Mouse (Mus musculus): ENCODE results near the gene Ctla2b. TPM values are rescaled to one million over a fixed set of nuclear protein-coding genes. Genes with fewer than 3 reads are reported as not detected.
A peak's percentile ranks its signal among the peaks of the same experiment; 100 is the strongest.
"Not testable (repeated sequence)": the region's sequence is repeated elsewhere in the genome, so short reads cannot be mapped to it uniquely, and the experiment has no call there.

Ctla2b gene
- 1 to 10 TPM; 4.8 to 6.7 TPM for total RNA-seq (2021)

DNA sequence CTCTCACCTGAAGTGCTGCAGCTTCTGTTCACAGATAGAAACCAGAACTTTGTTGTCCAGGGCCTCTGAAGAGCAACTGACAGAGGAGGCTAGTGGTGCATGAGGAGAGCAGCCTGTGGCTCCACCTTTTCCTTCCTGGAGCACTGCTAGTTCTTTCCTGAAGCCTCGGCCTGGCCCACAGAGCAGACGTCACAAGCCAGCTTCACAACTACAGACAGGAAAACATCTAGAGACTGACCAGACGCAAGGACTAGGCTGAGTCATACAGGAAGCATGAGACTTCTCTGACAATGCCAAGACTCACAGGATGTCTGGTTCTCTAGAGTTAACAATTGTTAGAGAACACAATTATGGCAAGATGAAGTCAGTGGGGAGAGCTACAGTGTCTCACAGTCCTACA lies at the start of gene Ctla2b:
Gene Ctla2b (minus strand): TSS at position 120 of the 400 bp plus-strand sequence.
- intact Hi-C loops (cut with DNase I), result loop anchor here (5.0 kb wide), 3 partner anchors 50 to 70 kb away; no protein-coding TSS in a partner anchor
- DNase-seq (ENCODE audit: low spot score), result peak; percentile 80

DNA sequence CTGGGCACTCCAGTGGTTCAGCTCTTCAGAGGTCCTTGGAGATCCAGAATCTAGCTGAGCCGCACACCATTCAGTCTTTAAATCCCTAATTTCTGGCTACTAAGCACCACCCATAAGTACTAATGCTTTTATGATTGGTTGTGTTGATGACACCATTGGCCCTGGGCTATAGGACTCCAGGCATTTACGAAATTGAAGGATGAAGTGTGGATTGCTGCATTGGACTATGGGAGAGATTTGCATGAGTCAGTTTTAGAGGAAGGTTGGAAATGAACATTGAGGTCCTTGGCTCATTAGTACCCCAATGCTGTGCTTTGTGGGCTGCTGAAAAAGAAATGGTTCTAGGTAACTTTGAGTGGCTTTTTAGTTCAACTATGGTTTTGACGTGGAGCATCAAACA lies 44.6 kb upstream of the Ctla2b start, which contains the start of gene Tpbpa:
Gene Tpbpa (minus strand): TSS at position 101 of the 400 bp plus-strand sequence.
- DNase-seq (ENCODE audit: low spot score); intact Hi-C loops (cut with DNase I): not testable (repeated sequence)

DNA sequence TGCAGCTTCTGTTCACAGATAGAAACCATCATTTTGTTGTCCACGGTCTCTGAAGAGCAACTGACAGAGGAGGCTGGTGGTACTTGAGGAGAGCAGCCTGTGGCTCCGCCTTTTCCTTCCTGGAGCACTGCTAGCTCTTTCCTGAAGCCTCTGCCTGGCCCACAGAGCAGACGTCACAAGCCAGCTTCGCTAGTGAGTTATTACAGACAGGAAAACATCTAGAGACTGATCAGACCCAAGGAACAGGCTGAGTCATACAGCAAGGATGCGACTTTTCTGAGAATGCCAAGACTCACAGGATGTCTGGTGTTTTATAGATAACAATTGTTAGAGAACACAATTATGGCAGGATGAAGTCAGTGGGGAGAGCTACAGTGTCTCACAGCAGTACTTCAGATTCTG lies 39.3 kb upstream of the Ctla2b start, which contains the start of the genes Gm49391 and Ctla2a:
Gene Gm49391 (minus strand): TSS at position 72 of the 402 bp plus-strand sequence.
Gene Ctla2a (minus strand): TSS at position 126 of the 402 bp plus-strand sequence.
- peak; percentile 74 for DNase-seq (ENCODE audit: low spot score)
- intact Hi-C loops (cut with DNase I), result loop anchor here (1.0 to 5.0 kb wide), 3 partner anchors 26 to 89 kb away; no protein-coding TSS in a partner anchor

DNA sequence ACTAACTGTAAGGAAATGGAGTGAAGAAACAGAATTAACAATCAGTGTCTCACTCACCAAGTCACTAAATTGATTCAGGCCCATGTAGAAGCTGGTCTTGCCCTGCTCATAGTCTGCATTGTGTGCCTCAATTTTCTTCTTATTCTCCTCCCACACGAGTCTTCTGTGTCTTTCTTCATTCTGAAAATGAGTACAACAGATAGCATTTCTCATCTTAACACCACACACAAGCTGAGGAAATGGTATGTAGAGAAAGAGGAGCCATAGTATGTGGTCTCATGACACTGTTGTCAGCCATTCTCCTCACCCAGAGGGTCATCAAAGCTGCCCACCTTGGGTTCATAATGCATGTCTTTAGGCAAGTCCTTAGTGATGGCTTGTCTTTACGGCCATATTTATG lies 38.2 kb upstream of the Ctla2b start, which contains the start of gene Gm49393:
Gene Gm49393 (minus strand): TSS at position 101 of the 400 bp plus-strand sequence.
- intact Hi-C loops (cut with DNase I), result loop anchor here (5.0 kb wide), 1 partner anchor 88 kb away; no protein-coding TSS in a partner anchor
- not testable (repeated sequence) for DNase-seq (ENCODE audit: low spot score)

DNA sequence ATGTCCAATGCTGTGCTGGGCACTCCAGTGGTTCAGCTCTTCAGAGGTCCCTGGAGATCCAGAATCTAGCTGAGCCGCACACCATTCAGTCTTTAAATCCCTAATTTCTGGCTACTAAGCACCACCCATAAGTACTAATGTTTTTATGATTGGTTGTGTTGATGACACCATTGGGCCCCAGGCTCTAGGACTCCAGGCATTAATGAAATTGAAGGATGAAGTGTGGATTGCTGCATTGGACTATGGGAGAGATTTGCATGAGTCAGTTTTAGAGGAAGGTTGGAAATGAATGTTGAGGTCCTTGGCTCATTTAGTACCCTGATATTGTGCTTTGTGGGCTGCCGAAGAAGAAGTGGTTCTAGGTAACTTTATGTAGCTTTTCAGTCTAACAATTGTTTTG lies 7.5 kb upstream of the Ctla2b start, which contains the start of gene Tpbpb:
Gene Tpbpb (minus strand): TSS at position 101 of the 400 bp plus-strand sequence.
- DNase-seq (ENCODE audit: low spot score); intact Hi-C loops (cut with DNase I): not testable (repeated sequence)

DNA sequence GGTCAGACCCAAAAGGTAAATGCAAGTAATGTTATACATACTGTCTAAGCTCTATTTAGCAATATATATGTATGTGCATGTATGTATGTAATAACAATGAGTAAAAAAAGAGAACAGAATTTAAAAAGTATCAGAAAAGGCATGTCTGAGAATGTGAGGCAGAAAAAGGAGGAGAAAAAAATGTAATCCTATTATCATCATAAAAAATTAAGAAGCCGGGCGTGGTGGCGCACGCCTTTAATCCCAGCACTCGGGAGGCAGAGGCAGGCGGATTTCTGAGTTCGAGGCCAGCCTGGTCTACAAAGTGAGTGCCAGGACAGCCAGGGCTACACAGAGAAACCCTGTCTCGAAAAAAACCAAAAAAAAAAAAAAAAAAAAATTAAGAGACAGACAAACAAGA lies 453 bp downstream of the Ctla2b start, which contains the start of gene Gm49392:
Gene Gm49392 (minus strand): TSS at position 101 of the 400 bp plus-strand sequence.
- intact Hi-C loops (cut with DNase I), result loop anchor here (5.0 kb wide), 3 partner anchors 49 to 69 kb away; no protein-coding TSS in a partner anchor
- DNase-seq (ENCODE audit: low spot score), result not testable (repeated sequence)

DNA sequence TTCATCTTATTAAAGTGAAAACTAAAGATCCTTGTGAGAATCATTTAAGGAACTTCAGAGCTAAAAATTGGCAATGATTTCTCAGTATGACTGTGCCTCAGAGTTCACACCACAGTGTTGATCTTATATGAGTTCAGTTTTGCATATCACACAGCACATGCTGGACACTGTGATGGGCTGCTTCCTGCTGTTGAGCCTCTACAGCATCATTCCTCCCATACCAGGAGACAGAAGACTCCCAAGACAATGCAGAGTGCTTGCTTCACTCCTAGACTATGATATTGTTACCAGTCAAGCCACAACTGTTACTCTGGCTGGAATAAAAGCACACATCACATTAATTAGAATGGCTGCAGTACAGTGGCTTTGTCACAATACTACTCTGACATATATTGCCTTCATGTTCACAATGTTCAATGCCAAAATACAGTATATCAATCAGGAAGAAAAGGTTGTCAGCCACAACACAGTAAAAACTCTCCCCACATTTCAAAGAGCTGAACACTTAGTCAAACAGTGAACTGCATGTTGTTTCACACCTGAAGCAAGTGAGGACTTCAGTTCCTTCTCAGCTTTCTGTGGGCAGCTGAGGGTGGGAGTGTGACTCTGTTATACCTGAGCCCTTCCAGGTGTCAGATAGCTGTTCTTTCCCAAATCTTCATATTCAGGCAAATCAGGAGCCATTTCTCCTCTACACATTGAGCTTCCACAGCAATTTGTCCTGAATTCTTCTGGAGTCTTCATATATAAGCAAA lies 1.7 kb downstream of the Ctla2b start:
- intact Hi-C loops (cut with DNase I), result loop anchor here (5.0 kb wide), 3 partner anchors 48 to 68 kb away; no protein-coding TSS in a partner anchor
- DNase-seq (ENCODE audit: low spot score), result no peak

DNA sequence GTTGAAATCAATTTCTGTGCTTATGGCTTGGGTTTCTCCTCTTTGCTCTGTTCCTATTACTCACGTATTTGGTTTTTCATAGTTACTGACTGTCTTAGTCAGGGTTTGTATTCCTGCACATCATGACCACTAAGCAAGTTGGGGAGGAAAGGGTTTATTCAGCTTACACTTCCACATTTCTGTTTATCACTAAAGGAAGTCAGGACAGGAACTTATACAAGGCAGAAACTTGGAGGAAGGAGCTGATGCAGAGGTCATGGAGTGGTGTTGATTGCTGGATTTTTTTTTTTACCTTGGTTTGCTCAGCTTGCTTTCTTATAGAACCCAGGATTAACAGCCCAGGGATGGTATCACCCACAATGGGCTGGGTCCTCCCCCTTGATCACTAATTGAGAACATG lies 4.9 kb downstream of the Ctla2b start:
- DNase-seq (ENCODE audit: low spot score), result no peak
- intact Hi-C loops (cut with DNase I), result no loop called here

DNA sequence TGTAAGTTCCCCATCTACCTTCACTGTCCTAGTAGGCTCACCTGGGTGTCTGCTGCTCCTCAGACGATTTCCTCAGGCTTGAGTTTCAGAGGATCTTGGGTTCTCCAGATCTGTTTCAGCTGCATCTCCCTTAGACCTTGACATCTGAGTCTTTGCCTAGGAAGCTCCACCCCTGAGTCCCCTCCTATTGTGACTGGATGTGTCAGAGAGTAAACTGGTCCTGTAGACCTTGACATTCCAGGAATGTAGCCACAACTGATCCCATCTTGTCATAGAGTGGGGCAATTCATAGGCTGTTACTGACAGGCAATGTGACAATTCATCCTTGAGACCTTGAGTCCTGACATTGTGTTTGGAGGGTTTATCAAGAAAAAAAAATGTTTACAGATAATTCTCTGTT lies 33.0 kb downstream of the Ctla2b start, which contains the start of gene 4930486L24Rik:
Gene 4930486L24Rik (minus strand): TSS at position 195 of the 400 bp plus-strand sequence.
- intact Hi-C loops (cut with DNase I), result no loop called here
- no peak for DNase-seq (ENCODE audit: low spot score)

DNA sequence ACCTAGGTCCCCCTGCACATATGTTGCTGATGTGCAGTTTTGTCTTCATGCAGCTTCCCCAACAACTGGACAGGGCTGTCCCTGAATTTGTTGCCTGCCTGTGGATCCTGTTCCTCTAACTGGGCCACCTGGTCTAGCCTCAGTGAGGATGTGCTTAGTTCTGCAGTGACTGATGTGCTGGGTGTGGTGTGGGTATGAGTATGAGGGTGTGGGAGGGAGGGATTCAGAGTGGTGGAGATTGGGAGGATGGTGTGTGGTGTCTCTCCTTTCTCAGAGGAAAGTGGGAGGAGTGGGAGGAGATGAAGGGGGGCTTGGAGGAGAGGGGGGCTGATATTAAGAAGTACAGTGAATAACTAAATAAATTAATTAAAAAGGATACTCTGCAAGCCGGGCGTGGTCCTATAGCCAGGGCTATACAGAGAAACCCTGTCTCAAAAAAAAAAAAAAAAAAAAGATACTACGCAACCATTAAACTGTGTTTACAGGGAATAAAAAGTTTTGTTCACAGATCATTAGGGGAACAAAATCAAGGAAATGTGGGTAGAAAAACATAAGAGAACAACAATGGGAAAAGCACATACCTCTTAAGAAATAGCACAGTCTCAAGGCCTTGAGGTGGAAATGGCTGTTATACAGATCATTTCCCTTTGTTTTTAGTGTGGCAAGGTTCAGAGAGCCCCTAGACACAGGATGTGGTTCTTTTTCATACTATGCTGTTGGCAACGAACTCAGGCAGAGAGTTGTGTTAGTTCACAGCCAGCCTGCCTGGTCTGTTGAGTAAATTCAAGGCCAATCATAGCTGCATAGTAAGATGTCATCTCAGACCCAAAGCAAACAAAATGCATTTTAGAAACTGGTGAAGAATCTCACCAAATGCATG lies 48.8 kb downstream of the Ctla2b start:
- DNase-seq (ENCODE audit: low spot score), result no peak
- intact Hi-C loops (cut with DNase I), result loop anchor here (5.0 kb wide), 3 partner anchors 49 to 109 kb away; partner anchors contain the start of genes Ctla2a, Ctla2b, Gm49391 and Gm49392

Other genes with a start within 250 kb of the Ctla2b start
- gene BC051665, start 111.1 kb downstream of the Ctla2b start, total RNA-seq (2021), result not detected
- gene Ctsll3, start 94.6 kb downstream of the Ctla2b start, total RNA-seq (2021), result not detected
- under 1 TPM in 1 of 2 experiments, not detected in 1; 0.25 TPM for gene 4930486L24Rik, start 33.0 kb downstream of the Ctla2b start, total RNA-seq (2021)
- 1 to 10 TPM; 1.4 to 2.3 TPM for gene Gm49392, start 553 bp downstream of the Ctla2b start, total RNA-seq (2021)
- gene Tpbpb, start 7.4 kb upstream of the Ctla2b start, total RNA-seq (2021), result not detected
- not detected for gene Gm49393, start 38.1 kb upstream of the Ctla2b start, total RNA-seq (2021)
- gene Gm49391, start 39.1 kb upstream of the Ctla2b start, total RNA-seq (2021), result 1 to 10 TPM; 2.0 to 6.5 TPM
- 10 to 100 TPM; 84.8 to 88.8 TPM for gene Ctla2a, start 39.2 kb upstream of the Ctla2b start, total RNA-seq (2021)
- gene Tpbpa, start 44.5 kb upstream of the Ctla2b start, total RNA-seq (2021), result not detected
- not detected for gene Ctsj, start 108.5 kb upstream of the Ctla2b start, total RNA-seq (2021)
- gene Ctsq, start 143.2 kb upstream of the Ctla2b start, total RNA-seq (2021), result not detected